Mouse (Mus musculus) retina, postnatal 1 day (tissue): ENCODE data around the gene Fas.

ENCODE experiments used
- DNase-seq: peaks from one replicate; pipeline ENCODE4 v3.0.0-alpha.2; 2012

Fas gene

DNA sequence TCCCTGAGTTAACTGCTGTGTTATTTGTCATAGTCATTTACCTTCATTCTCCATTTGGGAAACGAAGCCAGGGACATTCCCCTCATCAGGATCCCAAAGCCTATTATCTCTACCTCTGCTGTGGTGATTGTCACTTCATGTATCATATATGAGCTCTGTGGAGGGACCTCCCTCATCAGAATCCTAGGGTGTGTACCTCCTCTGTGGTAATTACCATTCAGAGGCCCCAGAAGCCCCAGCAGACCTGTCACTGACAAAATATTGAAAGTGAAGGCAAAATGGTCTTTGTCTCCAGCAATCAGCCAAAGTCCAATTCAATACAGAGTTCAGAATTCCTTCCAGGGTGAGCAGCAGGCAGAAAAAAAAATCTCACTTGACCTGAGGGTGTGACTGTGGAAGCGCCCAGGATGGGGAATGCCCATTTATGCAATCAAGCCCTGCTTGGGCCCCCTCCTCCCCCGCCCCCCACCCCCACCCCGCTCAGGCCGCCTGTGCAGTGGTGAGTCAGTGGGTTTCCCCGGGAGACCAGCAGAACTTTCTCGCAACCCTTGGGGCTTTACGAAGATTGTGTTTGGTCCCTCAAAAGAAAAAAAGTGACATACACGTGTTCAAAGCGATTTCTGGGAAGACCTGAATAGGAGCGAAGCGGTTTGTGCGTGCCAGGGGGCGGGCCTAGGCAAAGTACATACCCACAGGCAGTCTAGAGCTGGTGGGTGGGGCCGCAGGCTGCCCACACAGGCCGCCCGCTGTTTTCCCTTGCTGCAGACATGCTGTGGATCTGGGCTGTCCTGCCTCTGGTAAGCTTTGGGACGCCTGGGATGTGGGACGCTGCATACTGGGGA, at the start of gene Fas:
Fas (plus strand) TSS at position 719 of the 842 bp plus-strand sequence.
- DNase-seq: peak; percentile 70

DNA sequence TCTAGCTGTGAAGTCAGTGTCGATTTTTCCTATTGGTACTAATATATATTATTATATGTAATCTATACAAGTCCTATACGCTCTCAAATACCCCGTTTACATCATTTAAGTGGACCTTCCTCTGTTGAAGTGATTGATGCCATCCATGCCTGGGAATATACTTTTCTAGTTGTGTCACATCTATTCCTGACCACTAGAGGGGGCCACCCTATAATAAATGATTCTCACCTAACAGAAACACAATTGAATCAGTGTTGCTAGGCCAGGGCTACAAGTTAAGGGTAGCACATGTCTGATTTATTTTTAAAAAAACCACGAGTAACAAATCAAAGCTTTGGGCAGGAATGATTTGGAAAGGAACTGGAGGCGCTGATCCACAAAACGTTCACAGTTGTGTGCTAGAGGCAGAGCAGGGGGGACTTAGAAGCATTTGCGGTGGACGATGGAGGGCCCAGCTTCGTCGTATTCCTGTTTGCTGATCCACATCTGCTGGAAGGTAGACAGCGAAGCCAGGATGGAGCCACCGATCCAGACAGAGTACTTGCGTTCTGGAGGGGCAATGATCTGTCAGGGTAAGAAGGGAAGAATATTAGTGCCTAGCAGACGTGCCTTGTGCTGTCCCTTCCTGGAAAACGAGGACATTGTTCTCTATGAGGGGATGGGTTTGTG, 49.1 kb upstream of the Fas start:
- peak; percentile 54 for DNase-seq

- DNase-seq: no peak
Observed at GRCm38 (mm10) chr19:34242925-34243324, 47.5 kb upstream of the Fas start.

GRCm38 (mm10) chr19:34244056-34244455, 46.4 kb upstream of the Fas start:
- DNase-seq: peak; percentile 85

- DNase-seq: no peak
Observed at GRCm38 (mm10) chr19:34248558-34248957, 41.9 kb upstream of the Fas start.

GRCm38 (mm10) chr19:34250621-34251020, 39.8 kb upstream of the Fas start:
- DNase-seq: no peak

DNA sequence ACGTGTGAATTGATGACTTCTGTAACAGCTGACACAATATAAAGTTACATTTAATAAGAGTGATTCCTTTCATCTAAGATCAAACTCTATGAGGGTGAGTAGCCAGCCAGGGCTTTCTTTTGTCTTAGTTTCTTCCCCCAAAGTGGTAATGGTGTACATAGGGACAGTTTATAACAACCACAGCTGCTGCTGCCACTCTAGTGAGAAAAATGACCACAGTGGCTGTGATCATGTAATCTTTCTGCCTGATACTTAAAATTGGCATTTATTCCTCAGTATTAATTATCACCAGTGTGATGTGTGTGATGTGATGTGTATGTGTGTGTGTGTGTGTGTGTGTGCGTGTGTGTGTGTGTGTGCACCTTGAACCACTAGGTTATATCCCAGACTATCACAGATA, 38.6 kb upstream of the Fas start:
- DNase-seq: no peak

DNA sequence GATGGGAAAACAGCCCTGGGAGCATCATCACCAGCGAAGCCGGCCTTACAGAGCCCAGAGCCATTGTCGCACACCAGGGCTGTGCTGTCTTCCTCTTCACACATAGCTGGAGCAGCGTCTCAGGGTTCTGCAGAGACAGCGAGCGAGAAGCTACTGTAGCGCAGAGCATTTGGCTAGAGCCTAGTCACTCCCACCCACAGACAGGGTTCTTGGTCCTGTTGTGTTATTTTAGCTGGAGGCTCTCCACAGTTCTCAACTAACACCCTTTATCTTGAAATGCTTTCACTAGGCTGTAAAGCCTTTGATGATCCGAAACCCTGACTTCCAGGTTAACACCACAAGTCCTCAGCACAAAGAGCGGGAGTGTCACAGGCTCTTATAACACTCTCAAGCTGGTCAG, 38.0 kb upstream of the Fas start:
- DNase-seq: no peak

GRCm38 (mm10) chr19:34254101-34254879, 36.2 kb upstream of the Fas start:
- no peak for DNase-seq

GRCm38 (mm10) chr19:34254880-34255681, 35.4 kb upstream of the Fas start, which contains the start of gene Acta2:
Gene Acta2 (minus strand): TSS chr19:34255590.
- no peak for DNase-seq

- DNase-seq: no peak
Observed at GRCm38 (mm10) chr19:34256149-34256548, 34.3 kb upstream of the Fas start.

DNA sequence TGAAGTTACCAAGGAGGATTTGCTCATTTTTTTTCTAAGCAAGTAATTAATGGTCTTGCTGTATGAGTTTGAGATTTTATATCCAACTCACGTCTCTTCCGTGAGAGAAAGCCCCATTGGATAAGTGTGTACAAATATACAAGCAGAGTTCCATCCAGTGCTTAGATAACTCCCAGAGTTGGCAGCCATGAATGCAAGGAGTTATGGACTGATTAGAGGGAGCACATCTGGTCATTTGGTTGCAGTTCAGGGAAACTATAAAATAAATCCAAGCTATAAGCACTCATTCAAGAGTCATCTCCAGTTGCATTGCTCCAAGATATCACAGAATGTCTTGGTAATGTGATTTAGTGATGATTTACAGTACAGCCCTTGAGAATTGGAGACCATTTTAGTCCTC, 33.5 kb upstream of the Fas start:
- DNase-seq: no peak

GRCm38 (mm10) chr19:34262273-34262974, 28.0 kb upstream of the Fas start:
- DNase-seq: no peak

GRCm38 (mm10) chr19:34265604-34266193, 24.8 kb upstream of the Fas start:
- no peak for DNase-seq

DNA sequence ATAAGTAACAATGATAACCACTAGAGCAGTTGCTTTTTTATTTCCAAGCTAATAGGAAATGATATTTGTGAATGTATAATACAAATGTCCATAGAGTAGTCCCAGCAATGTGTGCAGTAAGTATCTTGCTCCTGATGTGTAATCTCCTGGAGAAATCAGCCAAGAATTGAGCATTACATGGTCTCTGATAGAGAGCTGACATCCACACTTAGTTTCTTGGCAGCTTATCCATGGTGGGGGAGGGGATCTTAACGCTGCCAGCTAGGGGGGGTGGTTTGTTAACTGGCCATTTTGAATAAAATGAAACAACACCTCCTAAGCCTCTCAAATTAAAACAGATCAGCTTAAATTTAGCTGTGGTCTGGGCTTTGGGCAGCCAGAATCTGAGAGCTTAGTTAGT, 21.5 kb upstream of the Fas start:
- no peak for DNase-seq

- no peak for DNase-seq
Observed at GRCm38 (mm10) chr19:34270106-34270726, 20.2 kb upstream of the Fas start.

- no peak for DNase-seq
Observed at GRCm38 (mm10) chr19:34270824-34271464, 19.5 kb upstream of the Fas start.

- no peak for DNase-seq
Observed at GRCm38 (mm10) chr19:34273073-34273472, 17.4 kb upstream of the Fas start.

GRCm38 (mm10) chr19:34278078-34278477, 12.4 kb upstream of the Fas start:
- DNase-seq: no peak

DNA sequence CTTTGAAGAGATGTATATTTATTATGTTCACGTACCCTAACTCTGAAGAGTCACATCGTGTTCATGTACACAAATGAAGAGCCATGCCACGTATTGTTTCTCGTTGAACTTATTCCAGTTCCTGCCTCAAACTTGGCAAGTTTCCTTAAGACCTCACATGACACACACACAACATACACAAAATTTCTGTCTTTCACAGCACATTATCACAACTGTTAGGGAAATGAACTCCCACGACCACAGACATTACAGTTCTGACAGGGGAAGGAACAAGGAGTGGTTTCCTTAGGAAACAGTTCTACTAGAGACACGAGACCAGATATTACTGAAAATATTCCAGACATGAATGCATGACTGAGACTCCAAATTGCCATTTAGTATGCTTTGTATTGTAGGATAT, 6.9 kb upstream of the Fas start:
- DNase-seq: no peak

DNA sequence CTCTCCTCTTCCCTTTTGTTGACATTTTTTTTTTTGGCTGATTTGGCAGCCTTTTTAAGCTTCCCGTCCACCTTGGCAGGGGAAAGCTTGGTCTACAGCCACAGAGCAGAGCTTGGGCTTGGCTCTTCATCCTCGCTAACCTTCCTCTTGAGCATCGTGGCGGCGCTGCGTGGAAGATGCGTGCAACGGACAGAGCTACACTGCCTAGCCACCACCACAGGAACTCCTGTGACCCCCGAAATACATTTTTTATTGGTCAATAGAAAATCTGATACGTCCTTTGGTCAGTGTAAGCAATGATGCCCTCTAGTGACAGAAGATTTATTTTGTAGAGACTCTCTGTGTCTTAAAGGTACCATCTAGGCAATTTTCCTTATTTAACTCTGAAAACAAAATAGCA, 6.1 kb upstream of the Fas start:
- DNase-seq: peak; percentile 4
